Mouse (Mus musculus) liver, embryonic 13.5 days (tissue): ENCODE measurements around the gene Snrnp35. TPM values are rescaled to one million over a fixed set of nuclear protein-coding genes. Genes with fewer than 3 reads are reported as not detected.

ENCODE experiments used
- ATAC-seq: fragments of 200-750 bp; cut with Nextera tagmentation; 2 replicates; pipeline ENCODE4 v1.8.0; 2017; ENCODE audit warnings: low read depth, mild to moderate bottlenecking, moderate number of reproducible peaks, moderate library complexity
- DNase-seq: peaks from one replicate; pipeline ENCODE4 v3.0.0; 2022
- H3K27ac ChIP-seq: fragments of 300-500 bp; sonication (generic); 2 replicates; pipeline ENCODE4 v1.5.1; 2015; ENCODE audit warnings: moderate library complexity, mild to moderate bottlenecking, inconsistent platforms
- H3K27me3 ChIP-seq: fragments of 300-500 bp; sonication (generic); 2 replicates; pipeline ENCODE4 v1.6.1; 2015; ENCODE audit warnings: mild to moderate bottlenecking, inconsistent platforms
- H3K36me3 ChIP-seq: fragments of 300-500 bp; sonication (generic); 2 replicates; pipeline ENCODE4 v1.6.1; 2015; ENCODE audit warnings: mild to moderate bottlenecking, inconsistent platforms
- H3K4me1 ChIP-seq: fragments of 300-500 bp; sonication (generic); replicated peaks from 2 replicates; pipeline ENCODE4 v1.6.1; 2015; ENCODE audit warnings: inconsistent platforms
- H3K4me2 ChIP-seq: fragments of 300-500 bp; sonication (generic); 2 replicates; pipeline ENCODE4 v1.6.1; 2015; ENCODE audit warnings: inconsistent platforms, mild to moderate bottlenecking, moderate library complexity
- H3K4me3 ChIP-seq: fragments of 300-500 bp; sonication (generic); replicated peaks from 2 replicates; pipeline ENCODE4 v1.5.1; 2015; ENCODE audit warnings: mild to moderate bottlenecking, inconsistent platforms
- H3K9ac ChIP-seq: fragments of 300-500 bp; sonication (generic); 2 replicates; pipeline ENCODE4 v1.6.1; 2015; ENCODE audit warnings: mild to moderate bottlenecking, inconsistent platforms
- H3K9me3 ChIP-seq: fragments of 300-500 bp; sonication (generic); replicated peaks from 2 replicates; pipeline ENCODE4 v1.6.1; 2016; ENCODE audit warnings: inconsistent platforms
- WGBS: fragments of 180-500 bp; shearing (Covaris S2); methylation state at CpG from one replicate; pipeline ENCODE4 v1.1.7; 2015; ENCODE audit not compliant: insufficient replicate concordance; 5-methylcytosine and 5-hydroxymethylcytosine counted together
- polyA plus RNA-seq: library from polyadenylated mRNA; unstranded; fragments of >200 nt; fragmentation: Nextera tagmentation; extraction: Ambion mirVana; gene quantifications from 2 replicates; pipeline ENCODE4 v1.2.1, GENCODE M21; 2015

Gene Snrnp35
- polyA plus RNA-seq, 1 experiment from 2014 or later = 14.6 TPM

- peak overlapping the region; percentile 82; the same call in 1 of the 2 replicates for H3K4me2 ChIP-seq
- no peak overlapping the region for H3K27ac ChIP-seq
- H3K9ac ChIP-seq = 0 out of 2 replicates have a peak overlapping the region, but pooled peaks have one; percentile 19
- no peak for DNase-seq
- 0 out of 2 replicates have a peak overlapping the region, but pooled peaks have one; percentile 4 for H3K4me3 ChIP-seq
- peaks cover 53% of the 10 kb centered on the region for H3K27me3 ChIP-seq
- peaks cover 39% of the 10 kb centered on the region for H3K4me1 ChIP-seq
- no peaks in the 10 kb centered on the region for H3K36me3 ChIP-seq
- no peaks in the 10 kb centered on the region for H3K9me3 ChIP-seq
- no peak for ATAC-seq
- 61% methylated on average over 9 of the region's 9 CpGs for WGBS
Measured at GRCm38 (mm10) chr5:124528791-124529190, 45.9 kb downstream of the Snrnp35 start.

GRCm38 (mm10) chr5:124529191-124529651 lies 46.3 kb downstream of the Snrnp35 start:
- ATAC-seq = no peak
- 29% methylated on average over 8 of the region's 8 CpGs for WGBS

GRCm38 (mm10) chr5:124529697-124530096 lies 46.8 kb downstream of the Snrnp35 start:
- H3K4me3 ChIP-seq = peak overlapping the region; percentile 67; the same call in 1 of the 2 replicates
- 0 out of 2 replicates have a peak overlapping the region, but pooled peaks have one; percentile 62 for H3K9ac ChIP-seq
- ATAC-seq (no peak), DNase-seq (no peak)
- peaks cover 53% of the 10 kb centered on the region for H3K27me3 ChIP-seq
- no peaks in the 10 kb centered on the region for H3K9me3 ChIP-seq
- peaks cover 43% of the 10 kb centered on the region for H3K4me1 ChIP-seq
- H3K27ac ChIP-seq = no peak overlapping the region
- no peaks in the 10 kb centered on the region for H3K36me3 ChIP-seq
- 22% methylated on average over 8 of the region's 8 CpGs for WGBS
- peak overlapping the region; percentile 82 for H3K4me2 ChIP-seq

More at GRCm38 (mm10) chr5:124529191-124529651, 46.3 kb downstream of the Snrnp35 start:
- Histone ChIP-seq H3K4me3 (peak overlapping the region; percentile 4; the same call in 1 of the 2 replicates), H3K27me3 (peaks cover 53% of the 10 kb centered on the region), H3K4me2 (peak overlapping the region; percentile 82), H3K4me1 (peaks cover 39% of the 10 kb centered on the region), H3K9me3 (no peaks in the 10 kb centered on the region), H3K9ac (no peak overlapping the region), H3K27ac (no peak overlapping the region), H3K36me3 (no peaks in the 10 kb centered on the region)
- DNase-seq = no peak

GRCm38 (mm10) chr5:124530655-124531582 lies 48.0 kb downstream of the Snrnp35 start, which contains the start of gene Rilpl1:
TSS of gene Rilpl1 (minus strand) at chr5:124531391.
- ATAC-seq = peak; percentile 44
- WGBS = 1% methylated on average over 95 of the region's 96 CpGs
- peaks cover 53% of the 10 kb centered on the region for H3K27me3 ChIP-seq
- peak within 1 kb of the TSS; percentile 62 for H3K9ac ChIP-seq
- peak within 1 kb of the TSS; percentile 34; the same call in 1 of the 2 replicates for H3K27ac ChIP-seq
- peaks cover 49% of the 10 kb centered on the region for H3K4me1 ChIP-seq
- H3K36me3 ChIP-seq = no peaks in the 10 kb centered on the region
- DNase-seq = no peak
- H3K4me2 ChIP-seq = peak within 1 kb of the TSS; percentile 82
- no peaks in the 10 kb centered on the region for H3K9me3 ChIP-seq
- peak within 1 kb of the TSS; percentile 67 for H3K4me3 ChIP-seq

GRCm38 (mm10) chr5:124531583-124531930 lies 48.6 kb downstream of the Snrnp35 start:
- Histone ChIP-seq H3K36me3 (no peaks in the 10 kb centered on the region), H3K4me1 (peaks cover 50% of the 10 kb centered on the region), H3K27ac (peak overlapping the region; percentile 34; the same call in 1 of the 2 replicates), H3K9ac (peak overlapping the region; percentile 62; the same call in 1 of the 2 replicates), H3K27me3 (peaks cover 53% of the 10 kb centered on the region), H3K4me3 (peak overlapping the region; percentile 67), H3K9me3 (no peaks in the 10 kb centered on the region), H3K4me2 (peak overlapping the region; percentile 82)
- DNase-seq (no peak), ATAC-seq (no peak)
- 18% methylated on average over 14 of the region's 14 CpGs for WGBS

- no peaks in the 10 kb centered on the region for H3K9me3 ChIP-seq
- no peak overlapping the region for H3K9ac ChIP-seq
- H3K4me3 ChIP-seq = no peak overlapping the region
- no peak overlapping the region for H3K4me2 ChIP-seq
- H3K27ac ChIP-seq = no peak overlapping the region
- WGBS = 16% methylated on average over 7 of the region's 7 CpGs
- peaks cover 53% of the 10 kb centered on the region for H3K27me3 ChIP-seq
- H3K36me3 ChIP-seq = no peaks in the 10 kb centered on the region
- ATAC-seq (peak; percentile 24; the same call in 1 of the 2 replicates), DNase-seq (no peak)
- H3K4me1 ChIP-seq = peaks cover 56% of the 10 kb centered on the region
Measured at GRCm38 (mm10) chr5:124532451-124532850, 49.5 kb downstream of the Snrnp35 start.

GRCm38 (mm10) chr5:124535016-124535415 lies 52.1 kb downstream of the Snrnp35 start:
- Histone ChIP-seq H3K27me3 (peaks cover 36% of the 10 kb centered on the region), H3K9me3 (no peaks in the 10 kb centered on the region), H3K9ac (no peak overlapping the region), H3K4me1 (peaks cover 46% of the 10 kb centered on the region), H3K4me3 (no peak overlapping the region), H3K36me3 (no peaks in the 10 kb centered on the region), H3K27ac (0 out of 2 replicates have a peak overlapping the region, but pooled peaks have one; percentile 21), H3K4me2 (no peak overlapping the region)
- 35% methylated on average over 5 of the region's 5 CpGs for WGBS
- DNase-seq (no peak), ATAC-seq (peak; percentile 42; the same call in 1 of the 2 replicates)

GRCm38 (mm10) chr5:124536776-124537175 lies 53.8 kb downstream of the Snrnp35 start:
- Histone ChIP-seq H3K4me3 (peak overlapping the region; percentile 9; the same call in 1 of the 2 replicates), H3K9me3 (no peaks in the 10 kb centered on the region), H3K27ac (no peak overlapping the region), H3K4me2 (peak overlapping the region; percentile 50), H3K4me1 (peaks cover 33% of the 10 kb centered on the region), H3K27me3 (peaks cover 18% of the 10 kb centered on the region), H3K36me3 (no peaks in the 10 kb centered on the region), H3K9ac (no peak overlapping the region)
- DNase-seq (no peak), ATAC-seq (no peak)
- 6% methylated on average over 17 of the region's 17 CpGs for WGBS

- Histone ChIP-seq H3K4me3 (no peak overlapping the region), H3K4me1 (peaks cover 42% of the 10 kb centered on the region), H3K27ac (no peak overlapping the region), H3K9ac (no peak overlapping the region), H3K4me2 (no peak overlapping the region), H3K27me3 (no peaks in the 10 kb centered on the region), H3K9me3 (no peaks in the 10 kb centered on the region), H3K36me3 (peaks cover 20% of the 10 kb centered on the region)
- ATAC-seq (no peak), DNase-seq (peak; percentile 56)
- 76% methylated on average over 16 of the region's 16 CpGs for WGBS
Measured at GRCm38 (mm10) chr5:124538813-124539792, 56.2 kb downstream of the Snrnp35 start.

GRCm38 (mm10) chr5:124539905-124540304 lies 57.0 kb downstream of the Snrnp35 start:
- WGBS = 63% methylated on average over 4 of the region's 4 CpGs
- Histone ChIP-seq H3K9ac (peak overlapping the region; percentile 60), H3K27ac (0 out of 2 replicates have a peak overlapping the region, but pooled peaks have one; percentile 31), H3K9me3 (no peaks in the 10 kb centered on the region), H3K36me3 (peaks cover 28% of the 10 kb centered on the region), H3K4me1 (peaks cover 40% of the 10 kb centered on the region), H3K27me3 (no peaks in the 10 kb centered on the region), H3K4me3 (peak overlapping the region; percentile 96), H3K4me2 (peak overlapping the region; percentile 61)
- no peak for ATAC-seq
- no peak for DNase-seq
